Mouse (Mus musculus) gastrocnemius, postnatal 10 days (tissue): ENCODE measurements at regions not wholly inside any gene's neighbourhood (a gene's known extent, or its start where the extent isn't known, plus 50 kb on each side); places are given as distances from the start of the nearest gene placed in this dataset.
"Not testable (repeated sequence)": the region's sequence is repeated elsewhere in the genome, so short reads cannot be mapped to it uniquely, and the experiment has no call there.

Source experiments
- DNase-seq: peaks from one replicate; pipeline ENCODE4 v3.0.0; 2021; ENCODE audit warnings: mixed read lengths

GRCm38 (mm10) chr12:47162624-47163151 is 344.0 kb upstream of the Nova1 start:
- DNase-seq: no peak

- no peak for DNase-seq
Observed at GRCm38 (mm10) chr12:47160626-47161025, 341.9 kb upstream of the Nova1 start.

- DNase-seq: not testable (repeated sequence)
Observed at GRCm38 (mm10) chr12:47155916-47156315, 337.2 kb upstream of the Nova1 start.

GRCm38 (mm10) chr12:47140677-47141076 is 321.9 kb upstream of the Nova1 start:
- DNase-seq: no peak

- no peak for DNase-seq
Observed at GRCm38 (mm10) chr12:47129821-47130220, 311.1 kb upstream of the Nova1 start.

GRCm38 (mm10) chr12:47128596-47128995 is 309.9 kb upstream of the Nova1 start:
- no peak for DNase-seq

- DNase-seq: no peak
Observed at GRCm38 (mm10) chr12:47121426-47121825, 302.7 kb upstream of the Nova1 start.

- DNase-seq: no peak
Observed at GRCm38 (mm10) chr12:47117504-47117903, 298.8 kb upstream of the Nova1 start.

GRCm38 (mm10) chr12:47089234-47089633 is 270.5 kb upstream of the Nova1 start:
- DNase-seq: no peak

- DNase-seq: no peak
Observed at GRCm38 (mm10) chr12:47074961-47075360, 256.2 kb upstream of the Nova1 start.

GRCm38 (mm10) chr12:47052474-47052873 is 233.7 kb upstream of the Nova1 start:
- DNase-seq: no peak

- DNase-seq: no peak
Observed at GRCm38 (mm10) chr12:47020810-47021348, 202.2 kb upstream of the Nova1 start.

GRCm38 (mm10) chr12:46992343-46992742 is 173.6 kb upstream of the Nova1 start:
- DNase-seq: peak; percentile 41

- no peak for DNase-seq
Observed at GRCm38 (mm10) chr12:46988972-46989371, 170.2 kb upstream of the Nova1 start.

- DNase-seq: no peak
Observed at GRCm38 (mm10) chr12:46950223-46950779, 131.6 kb upstream of the Nova1 start.

- DNase-seq: no peak
Observed at GRCm38 (mm10) chr12:46945707-46946106, 127.0 kb upstream of the Nova1 start.

- no peak for DNase-seq
Observed at GRCm38 (mm10) chr12:46931086-46931485, 112.4 kb upstream of the Nova1 start.

GRCm38 (mm10) chr12:46917286-46917685 is 98.6 kb upstream of the Nova1 start:
- peak; percentile 29 for DNase-seq

GRCm38 (mm10) chr12:46878164-46878563 is 59.4 kb upstream of the Nova1 start:
- no peak for DNase-seq

GRCm38 (mm10) chr12:46870130-46870529 is 51.4 kb upstream of the Nova1 start:
- no peak for DNase-seq
